Mouse (Mus musculus): ENCODE data around the gene Cdk8. TPM values are rescaled to one million over a fixed set of nuclear protein-coding genes. Genes with fewer than 3 reads are reported as not detected.
A peak's percentile ranks its signal among the peaks of the same experiment; 100 is the strongest.

Gene Cdk8
- polyA plus RNA-seq, 1 experiment from 2014 or later = 24.0 TPM

GRCm38 (mm10) chr5:146240771-146241170 is 9.7 kb downstream of the Cdk8 start:
- no peak for ATAC-seq (replicated peaks; ENCODE audit: insufficient number of reproducible peaks, low FRiP score, low TSS enrichment)
- no peak overlapping the region for H3K9ac ChIP-seq (ENCODE audit: low read depth, low read length)
- H3K36me3 ChIP-seq (ENCODE audit: control insufficient read depth, insufficient read depth, low read length) = no peaks in the 10 kb centered on the region
- no peak overlapping the region for H3K4me2 ChIP-seq
- no peak overlapping the region for H3K4me3 ChIP-seq (ENCODE audit: low read depth, low read length)
- WGBS (ENCODE audit: insufficient replicate concordance) = 90% methylated on average over 2 of the region's 2 CpGs
- H3K9me3 ChIP-seq (replicated peaks; ENCODE audit: control insufficient read depth, low read length) = no peaks in the 10 kb centered on the region
- no peak overlapping the region for H3K27ac ChIP-seq (ENCODE audit: low read depth, low read length)
- peaks cover 19% of the 10 kb centered on the region for H3K4me1 ChIP-seq (ENCODE audit: control insufficient read depth, insufficient read depth, low read length)
- no peaks in the 10 kb centered on the region for H3K27me3 ChIP-seq (ENCODE audit: control insufficient read depth, insufficient read depth, low read length)

DNA sequence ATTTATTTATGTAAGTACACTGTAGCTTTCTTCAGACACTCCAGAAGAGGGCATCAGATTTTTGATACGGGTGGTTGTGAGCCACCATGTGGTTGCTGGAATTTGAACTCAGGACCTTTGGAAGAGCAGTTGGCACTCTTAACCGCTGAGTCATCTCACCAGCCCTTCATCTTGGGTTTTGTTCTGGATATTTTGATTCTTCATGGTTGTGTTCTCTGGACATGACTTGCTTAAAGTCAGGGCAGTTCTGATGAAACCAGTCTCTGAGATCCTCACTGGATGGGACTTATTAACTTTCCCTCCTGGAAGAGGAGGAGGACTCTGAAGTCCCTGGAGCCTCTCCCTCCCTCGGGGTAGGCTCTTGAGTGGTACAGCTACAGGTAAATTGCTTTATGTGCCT is 10.2 kb downstream of the Cdk8 start:
- H3K4me2 ChIP-seq = no peak overlapping the region
- H3K4me1 ChIP-seq (ENCODE audit: control insufficient read depth, insufficient read depth, low read length) = peaks cover 19% of the 10 kb centered on the region
- H3K4me3 ChIP-seq (ENCODE audit: low read depth, low read length) = no peak overlapping the region
- ATAC-seq (replicated peaks; ENCODE audit: insufficient number of reproducible peaks, low FRiP score, low TSS enrichment) = no peak
- H3K9me3 ChIP-seq (replicated peaks; ENCODE audit: control insufficient read depth, low read length) = no peaks in the 10 kb centered on the region
- H3K27me3 ChIP-seq (ENCODE audit: control insufficient read depth, insufficient read depth, low read length) = no peaks in the 10 kb centered on the region
- no peak overlapping the region for H3K27ac ChIP-seq (ENCODE audit: low read depth, low read length)
- no peak overlapping the region for H3K9ac ChIP-seq (ENCODE audit: low read depth, low read length)
- WGBS (ENCODE audit: insufficient replicate concordance) = 91% methylated on average over 3 of the region's 3 CpGs
- H3K36me3 ChIP-seq (ENCODE audit: control insufficient read depth, insufficient read depth, low read length) = no peaks in the 10 kb centered on the region

- no peak for ATAC-seq (replicated peaks; ENCODE audit: insufficient number of reproducible peaks, low FRiP score, low TSS enrichment)
- Histone ChIP-seq H3K4me2 (no peak overlapping the region), H3K27me3 (ENCODE audit: control insufficient read depth, insufficient read depth, low read length) (no peaks in the 10 kb centered on the region), H3K9ac (ENCODE audit: low read depth, low read length) (no peak overlapping the region), H3K4me3 (ENCODE audit: low read depth, low read length) (no peak overlapping the region), H3K9me3 (replicated peaks; ENCODE audit: control insufficient read depth, low read length) (no peaks in the 10 kb centered on the region), H3K27ac (ENCODE audit: low read depth, low read length) (no peak overlapping the region), H3K36me3 (ENCODE audit: control insufficient read depth, insufficient read depth, low read length) (no peaks in the 10 kb centered on the region), H3K4me1 (ENCODE audit: control insufficient read depth, insufficient read depth, low read length) (peaks cover 24% of the 10 kb centered on the region)
- 87% methylated on average over 4 of the region's 4 CpGs for WGBS (ENCODE audit: insufficient replicate concordance)
Measured at GRCm38 (mm10) chr5:146245193-146245592, 14.2 kb downstream of the Cdk8 start.

- H3K9ac ChIP-seq (ENCODE audit: low read depth, low read length) = no peak overlapping the region
Measured at GRCm38 (mm10) chr5:146245646-146246370, 14.8 kb downstream of the Cdk8 start.

GRCm38 (mm10) chr5:146246386-146246785 is 15.4 kb downstream of the Cdk8 start:
- H3K27ac ChIP-seq (ENCODE audit: low read depth, low read length) = no peak overlapping the region
- 92% methylated on average over 1 of the region's 1 CpGs for WGBS (ENCODE audit: insufficient replicate concordance)
- no peak overlapping the region for H3K4me3 ChIP-seq (ENCODE audit: low read depth, low read length)
- H3K4me2 ChIP-seq = no peak overlapping the region
- H3K9me3 ChIP-seq (replicated peaks; ENCODE audit: control insufficient read depth, low read length) = no peaks in the 10 kb centered on the region
- H3K9ac ChIP-seq (ENCODE audit: low read depth, low read length) = no peak overlapping the region
- H3K4me1 ChIP-seq (ENCODE audit: control insufficient read depth, insufficient read depth, low read length) = peaks cover 35% of the 10 kb centered on the region
- no peak for ATAC-seq (replicated peaks; ENCODE audit: insufficient number of reproducible peaks, low FRiP score, low TSS enrichment)
- H3K27me3 ChIP-seq (ENCODE audit: control insufficient read depth, insufficient read depth, low read length) = no peaks in the 10 kb centered on the region
- H3K36me3 ChIP-seq (ENCODE audit: control insufficient read depth, insufficient read depth, low read length) = no peaks in the 10 kb centered on the region

More at GRCm38 (mm10) chr5:146245646-146246370, 14.8 kb downstream of the Cdk8 start:
- Histone ChIP-seq H3K4me1 (ENCODE audit: control insufficient read depth, insufficient read depth, low read length) (peaks cover 31% of the 10 kb centered on the region), H3K4me2 (no peak overlapping the region), H3K27ac (ENCODE audit: low read depth, low read length) (no peak overlapping the region), H3K36me3 (ENCODE audit: control insufficient read depth, insufficient read depth, low read length) (no peaks in the 10 kb centered on the region), H3K9me3 (replicated peaks; ENCODE audit: control insufficient read depth, low read length) (no peaks in the 10 kb centered on the region), H3K27me3 (ENCODE audit: control insufficient read depth, insufficient read depth, low read length) (no peaks in the 10 kb centered on the region), H3K4me3 (ENCODE audit: low read depth, low read length) (no peak overlapping the region)
- 89% methylated on average over 7 of the region's 7 CpGs for WGBS (ENCODE audit: insufficient replicate concordance)
- ATAC-seq (replicated peaks; ENCODE audit: insufficient number of reproducible peaks, low FRiP score, low TSS enrichment) = no peak

DNA sequence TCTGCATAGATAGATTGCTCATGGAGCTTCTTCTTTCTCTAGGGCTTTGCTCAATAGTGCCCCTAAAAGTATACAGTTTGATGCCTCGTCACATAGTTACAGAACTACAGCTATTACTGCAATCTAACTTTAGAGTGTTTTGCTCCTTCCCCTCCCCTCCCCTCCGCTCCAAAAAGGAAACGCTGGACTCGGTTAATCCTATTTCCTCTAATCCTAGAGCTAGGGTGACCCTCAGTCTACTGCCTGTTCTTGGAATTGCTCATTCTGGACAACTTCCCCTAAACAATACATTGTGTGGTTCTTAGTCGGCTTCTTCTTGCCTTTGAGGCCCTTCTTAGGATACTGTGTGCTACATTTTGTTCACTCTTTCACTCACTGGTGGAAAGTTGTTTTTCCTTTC is 16.7 kb downstream of the Cdk8 start:
- ATAC-seq (replicated peaks; ENCODE audit: insufficient number of reproducible peaks, low FRiP score, low TSS enrichment) = no peak
- no peak overlapping the region for H3K4me3 ChIP-seq (ENCODE audit: low read depth, low read length)
- no peak overlapping the region for H3K4me2 ChIP-seq
- peaks cover 34% of the 10 kb centered on the region for H3K4me1 ChIP-seq (ENCODE audit: control insufficient read depth, insufficient read depth, low read length)
- H3K9me3 ChIP-seq (replicated peaks; ENCODE audit: control insufficient read depth, low read length) = no peaks in the 10 kb centered on the region
- no peak overlapping the region for H3K9ac ChIP-seq (ENCODE audit: low read depth, low read length)
- no peaks in the 10 kb centered on the region for H3K27me3 ChIP-seq (ENCODE audit: control insufficient read depth, insufficient read depth, low read length)
- H3K27ac ChIP-seq (ENCODE audit: low read depth, low read length) = no peak overlapping the region
- WGBS (ENCODE audit: insufficient replicate concordance) = 61% methylated on average over 5 of the region's 5 CpGs
- H3K36me3 ChIP-seq (ENCODE audit: control insufficient read depth, insufficient read depth, low read length) = no peaks in the 10 kb centered on the region

GRCm38 (mm10) chr5:146248746-146249145 is 17.7 kb downstream of the Cdk8 start:
- Histone ChIP-seq H3K27ac (ENCODE audit: low read depth, low read length) (no peak overlapping the region), H3K27me3 (ENCODE audit: control insufficient read depth, insufficient read depth, low read length) (no peaks in the 10 kb centered on the region), H3K9ac (ENCODE audit: low read depth, low read length) (no peak overlapping the region), H3K4me2 (no peak overlapping the region), H3K4me3 (ENCODE audit: low read depth, low read length) (no peak overlapping the region), H3K9me3 (replicated peaks; ENCODE audit: control insufficient read depth, low read length) (no peaks in the 10 kb centered on the region), H3K36me3 (ENCODE audit: control insufficient read depth, insufficient read depth, low read length) (no peaks in the 10 kb centered on the region), H3K4me1 (ENCODE audit: control insufficient read depth, insufficient read depth, low read length) (peaks cover 27% of the 10 kb centered on the region)
- no peak for ATAC-seq (replicated peaks; ENCODE audit: insufficient number of reproducible peaks, low FRiP score, low TSS enrichment)
- WGBS (ENCODE audit: insufficient replicate concordance) = 90% methylated on average over 10 of the region's 10 CpGs

- H3K27ac ChIP-seq (ENCODE audit: low read depth, low read length) = peak overlapping the region; percentile 62
Measured at GRCm38 (mm10) chr5:146250369-146251075, 19.5 kb downstream of the Cdk8 start.

More at GRCm38 (mm10) chr5:146250369-146251075, 19.5 kb downstream of the Cdk8 start:
- no peaks in the 10 kb centered on the region for H3K27me3 ChIP-seq (ENCODE audit: control insufficient read depth, insufficient read depth, low read length)
- peaks cover 27% of the 10 kb centered on the region for H3K4me1 ChIP-seq (ENCODE audit: control insufficient read depth, insufficient read depth, low read length)
- no peaks in the 10 kb centered on the region for H3K36me3 ChIP-seq (ENCODE audit: control insufficient read depth, insufficient read depth, low read length)
- no peak overlapping the region for H3K9ac ChIP-seq (ENCODE audit: low read depth, low read length)
- H3K4me2 ChIP-seq = peak overlapping the region; percentile 39
- peak; percentile 87 for ATAC-seq (replicated peaks; ENCODE audit: insufficient number of reproducible peaks, low FRiP score, low TSS enrichment)
- no peaks in the 10 kb centered on the region for H3K9me3 ChIP-seq (replicated peaks; ENCODE audit: control insufficient read depth, low read length)
- H3K4me3 ChIP-seq (ENCODE audit: low read depth, low read length) = no peak overlapping the region
- 31% methylated on average over 12 of the region's 12 CpGs for WGBS (ENCODE audit: insufficient replicate concordance)
